Mouse (Mus musculus) stomach, embryonic 16.5 days (tissue): Measurements from ENCODE around the gene Rab44. TPM values are rescaled to one million over a fixed set of nuclear protein-coding genes. Genes with fewer than 3 reads are reported as not detected.

Source experiments
- ATAC-seq: fragments of 200-750 bp; cut with Nextera tagmentation; 2 replicates; pipeline ENCODE4 v1.8.0; 2017; ENCODE audit warnings: moderate number of reproducible peaks, moderate TSS enrichment; ENCODE audit not compliant: insufficient read depth, low FRiP score
- H3K27ac ChIP-seq: fragments of 300-500 bp; sonication (generic); 2 replicates; pipeline ENCODE4 v1.5.1; 2014; ENCODE audit warnings: low read length
- H3K27me3 ChIP-seq: fragments of 300-500 bp; sonication (generic); 2 replicates; pipeline ENCODE4 v1.6.1; 2014; ENCODE audit warnings: low read length, control low read depth, mixed read lengths; ENCODE audit not compliant: control insufficient read depth, insufficient read depth
- H3K36me3 ChIP-seq: fragments of 300-500 bp; sonication (generic); 2 replicates; pipeline ENCODE4 v1.6.1; 2014; ENCODE audit warnings: low read length; ENCODE audit not compliant: control insufficient read depth, insufficient read depth
- H3K4me1 ChIP-seq: fragments of 300-500 bp; sonication (generic); 2 replicates; pipeline ENCODE4 v1.6.1; 2014; ENCODE audit warnings: low read length, control low read depth, mixed read lengths; ENCODE audit not compliant: control insufficient read depth, insufficient read depth
- H3K4me2 ChIP-seq: fragments of 300-500 bp; sonication (generic); 2 replicates; pipeline ENCODE4 v1.6.1; 2014; ENCODE audit warnings: low read depth, low read length, mixed read lengths
- H3K4me3 ChIP-seq: fragments of 300-500 bp; sonication (generic); replicated peaks from 2 replicates; pipeline ENCODE4 v1.5.1; 2014; ENCODE audit warnings: mild to moderate bottlenecking, low read length
- H3K9ac ChIP-seq: fragments of 300-500 bp; sonication (generic); 2 replicates; pipeline ENCODE4 v1.6.1; 2014; ENCODE audit warnings: low read length
- H3K9me3 ChIP-seq: fragments of 300-500 bp; sonication (generic); replicated peaks from 2 replicates; pipeline ENCODE4 v1.6.1; 2016; ENCODE audit warnings: low read length, control low read depth; ENCODE audit not compliant: control insufficient read depth
- WGBS: fragments of 180-500 bp; shearing (Covaris S2); extraction: QIAGEN DNeasy Blood & Tissue Kit; methylation state at CpG from one replicate; pipeline ENCODE4 v1.1.7; 2014; 5-methylcytosine and 5-hydroxymethylcytosine counted together
- polyA plus RNA-seq: library from polyadenylated mRNA; unstranded; fragments of >200 nt; fragmentation: Nextera tagmentation; extraction: Ambion mirVana; gene quantifications from 2 replicates; pipeline ENCODE4 v1.2.1, GENCODE M21; 2015

The Rab44 gene
- polyA plus RNA-seq, 1 experiment from 2014 or later = 4.1 TPM

- Histone ChIP-seq H3K27me3 (no peaks in the 10 kb centered on the region), H3K27ac (no peak overlapping the region), H3K4me3 (no peak overlapping the region), H3K36me3 (no peaks in the 10 kb centered on the region), H3K9ac (no peak overlapping the region), H3K9me3 (no peaks in the 10 kb centered on the region), H3K4me2 (no peak overlapping the region), H3K4me1 (peaks cover 6% of the 10 kb centered on the region; the same call in 1 of the 2 replicates)
- WGBS = 61% methylated on average over 3 of the region's 3 CpGs
- no peak for ATAC-seq
Measured at GRCm38 (mm10) chr17:29175693-29176092, 61.7 kb downstream of the Rab44 start.

- 22% methylated on average over 9 of the region's 9 CpGs for WGBS
- ATAC-seq = 0 out of 2 replicates have a peak, but pooled peaks have one; percentile 35
- Histone ChIP-seq H3K9ac (no peak overlapping the region), H3K27me3 (no peaks in the 10 kb centered on the region), H3K4me3 (no peak overlapping the region), H3K9me3 (no peaks in the 10 kb centered on the region), H3K4me2 (no peak overlapping the region), H3K4me1 (peaks cover 3% of the 10 kb centered on the region; the same call in 1 of the 2 replicates), H3K27ac (no peak overlapping the region), H3K36me3 (no peaks in the 10 kb centered on the region)
Measured at GRCm38 (mm10) chr17:29176391-29177267, 62.7 kb downstream of the Rab44 start.

- ATAC-seq = no peak
- Histone ChIP-seq H3K4me3 (no peak overlapping the region), H3K4me1 (peaks cover 3% of the 10 kb centered on the region; the same call in 1 of the 2 replicates), H3K9ac (no peak overlapping the region), H3K27ac (no peak overlapping the region), H3K4me2 (no peak overlapping the region), H3K36me3 (no peaks in the 10 kb centered on the region), H3K27me3 (no peaks in the 10 kb centered on the region), H3K9me3 (no peaks in the 10 kb centered on the region)
- 74% methylated on average over 9 of the region's 9 CpGs for WGBS
Measured at GRCm38 (mm10) chr17:29178503-29179059, 64.6 kb downstream of the Rab44 start.

GRCm38 (mm10) chr17:29179917-29180316 lies 66.0 kb downstream of the Rab44 start:
- Histone ChIP-seq H3K9me3 (no peaks in the 10 kb centered on the region), H3K27me3 (no peaks in the 10 kb centered on the region), H3K36me3 (no peaks in the 10 kb centered on the region), H3K4me1 (0 out of 2 replicates have a peak, but pooled peaks cover 3% of the 10 kb centered on the region), H3K9ac (no peak overlapping the region), H3K4me2 (no peak overlapping the region), H3K27ac (no peak overlapping the region), H3K4me3 (no peak overlapping the region)
- ATAC-seq = no peak
- WGBS = 90% methylated on average over 6 of the region's 6 CpGs

- no peak overlapping the region for H3K27ac ChIP-seq
- no peaks in the 10 kb centered on the region for H3K9me3 ChIP-seq
- H3K4me2 ChIP-seq = no peak overlapping the region
- H3K27me3 ChIP-seq = no peaks in the 10 kb centered on the region
- no peak overlapping the region for H3K4me3 ChIP-seq
- H3K36me3 ChIP-seq = no peaks in the 10 kb centered on the region
- H3K4me1 ChIP-seq = 0 out of 2 replicates have a peak, but pooled peaks cover 7% of the 10 kb centered on the region
- ATAC-seq = no peak
- no peak overlapping the region for H3K9ac ChIP-seq
- WGBS = 46% methylated on average over 4 of the region's 4 CpGs
Measured at GRCm38 (mm10) chr17:29180406-29181127, 66.6 kb downstream of the Rab44 start.

GRCm38 (mm10) chr17:29181751-29182150 lies 67.8 kb downstream of the Rab44 start:
- no peak for ATAC-seq
- no peak overlapping the region for H3K4me3 ChIP-seq
- H3K27me3 ChIP-seq = no peaks in the 10 kb centered on the region
- H3K9ac ChIP-seq = no peak overlapping the region
- 0 out of 2 replicates have a peak, but pooled peaks cover 7% of the 10 kb centered on the region for H3K4me1 ChIP-seq
- 86% methylated on average over 5 of the region's 5 CpGs for WGBS
- no peaks in the 10 kb centered on the region for H3K36me3 ChIP-seq
- no peak overlapping the region for H3K27ac ChIP-seq
- no peak overlapping the region for H3K4me2 ChIP-seq
- no peaks in the 10 kb centered on the region for H3K9me3 ChIP-seq

GRCm38 (mm10) chr17:29183162-29183561 lies 69.2 kb downstream of the Rab44 start:
- Histone ChIP-seq H3K4me3 (no peak overlapping the region), H3K9me3 (no peaks in the 10 kb centered on the region), H3K27ac (no peak overlapping the region), H3K4me1 (0 out of 2 replicates have a peak, but pooled peaks cover 7% of the 10 kb centered on the region), H3K4me2 (no peak overlapping the region), H3K27me3 (no peaks in the 10 kb centered on the region), H3K36me3 (no peaks in the 10 kb centered on the region), H3K9ac (no peak overlapping the region)
- 61% methylated on average over 11 of the region's 11 CpGs for WGBS
- ATAC-seq = no peak

GRCm38 (mm10) chr17:29185376-29186046 lies 71.6 kb downstream of the Rab44 start:
- ATAC-seq = no peak
- Histone ChIP-seq H3K4me1 (peaks cover 14% of the 10 kb centered on the region; the same call in 1 of the 2 replicates), H3K4me3 (no peak overlapping the region), H3K27me3 (no peaks in the 10 kb centered on the region), H3K36me3 (no peaks in the 10 kb centered on the region), H3K9ac (no peak overlapping the region), H3K4me2 (no peak overlapping the region), H3K9me3 (no peaks in the 10 kb centered on the region), H3K27ac (no peak overlapping the region)
- WGBS = 44% methylated on average over 7 of the region's 7 CpGs
